Mouse (Mus musculus) CH12.LX (cell line): ENCODE measurements at regions not wholly inside any gene's neighbourhood (a gene's known extent, or its start where the extent isn't known, plus 50 kb on each side); places are given as distances from the start of the nearest gene placed in this dataset.

Experiments
- DNase-seq: peaks from one replicate; pipeline ENCODE4 v3.0.0-alpha.2; 2013; ENCODE audit errors: extremely low read depth
- H3K27ac ChIP-seq: 2 replicates; pipeline ENCODE4 v1.5.1; 2012; ENCODE audit warnings: low read depth, mild to moderate bottlenecking, control low read depth, moderate library complexity; ENCODE audit not compliant: insufficient read depth
- H3K27me3 ChIP-seq: replicated peaks from 2 replicates; pipeline ENCODE3; 2012; ENCODE audit warnings: inconsistent platforms
- H3K36me3 ChIP-seq, 2 experiments: replicated peaks in 1 of 2; 2 replicates each; pipeline versions ENCODE3 to v1.6.1; 2012; ENCODE audit warnings: inconsistent platforms in 1 of 2, low read length in 1 of 2, mild to moderate bottlenecking in 1 of 2, mixed read lengths in 1 of 2, moderate library complexity in 1 of 2; ENCODE audit not compliant: control insufficient read depth in 1 of 2, insufficient read depth in 1 of 2
- H3K4me1 ChIP-seq, 2 experiments: 2 replicates each; pipeline ENCODE4 v1.6.1; 2012; ENCODE audit warnings: inconsistent platforms in 1 of 2, moderate library complexity in 1 of 2; ENCODE audit not compliant: insufficient read depth in 2 of 2, control insufficient read depth in 1 of 2
- H3K4me2 ChIP-seq: 2 replicates; pipeline ENCODE4 v1.6.1; 2012; ENCODE audit warnings: low read depth, mild to moderate bottlenecking, control low read depth; ENCODE audit not compliant: poor library complexity, insufficient read depth, severe bottlenecking
- H3K4me3 ChIP-seq, 3 experiments: fragments of 150-350 bp in 1 of 3; sonication (generic) in 1 of 3; replicated peaks in 1 of 3; 2 replicates each; pipeline versions ENCODE3 to v1.5.1; 2011 to 2012; ENCODE audit warnings: low read depth in 2 of 3, low read length in 2 of 3, mild to moderate bottlenecking in 2 of 3, moderate library complexity in 2 of 3, control low read depth in 1 of 3, improper control_type of control experiment in 1 of 3, inconsistent platforms in 1 of 3, mixed read lengths in 1 of 3; ENCODE audit not compliant: poor library complexity in 1 of 3
- H3K79me2 ChIP-seq: replicated peaks from 2 replicates; pipeline ENCODE4 v1.6.1; 2012; ENCODE audit warnings: mild to moderate bottlenecking, moderate library complexity; ENCODE audit not compliant: control insufficient read depth, poor library complexity, insufficient read depth, severe bottlenecking; ENCODE audit errors: extremely low read depth
- H3K9ac ChIP-seq: 2 replicates; pipeline ENCODE4 v1.6.1; 2012; ENCODE audit warnings: low read depth, mild to moderate bottlenecking, control low read depth, moderate library complexity; ENCODE audit not compliant: insufficient read depth
- H3K9me3 ChIP-seq: replicated peaks from 2 replicates; pipeline ENCODE3; 2012; ENCODE audit warnings: low read length, inconsistent platforms, mixed read lengths
- CTCF ChIP-seq, 2 experiments: IDR thresholded peaks in 1 of 2; conservative IDR thresholded peaks in 1 of 2; 2 replicates each; pipeline ENCODE4 v1.5.1; 2011 to 2012; ENCODE audit warnings: low read depth in 2 of 2, low read length in 2 of 2, improper control_type of control experiment in 1 of 2, inconsistent platforms in 1 of 2, mild to moderate bottlenecking in 1 of 2, moderate library complexity in 1 of 2
- EP300 ChIP-seq: IDR thresholded peaks from 2 replicates; pipeline ENCODE4 v1.6.1; 2011; ENCODE audit warnings: low read length, improper control_type of control experiment
- RAD21 ChIP-seq: IDR thresholded peaks from 2 replicates; pipeline ENCODE4 v1.6.1; 2011; ENCODE audit warnings: low read depth, mild to moderate bottlenecking, low read length, improper control_type of control experiment, moderate library complexity
- SMC3 ChIP-seq: IDR thresholded peaks from 2 replicates; pipeline ENCODE4 v1.6.1; 2011; ENCODE audit warnings: low read depth, low read length, improper control_type of control experiment
- ZNF384 ChIP-seq: IDR thresholded peaks from 2 replicates; pipeline ENCODE4 v1.6.1; 2012; ENCODE audit warnings: low read depth, low read length, improper control_type of control experiment, inconsistent platforms
- dilution Hi-C: fragments of 300-500 bp; cut with MboI; formaldehyde crosslinking; loops from 2 replicates; pipeline ENCODE4 v1.14.3; 2020; ENCODE audit warnings: low sequenced_read_pairs; ENCODE audit not compliant: extremely low pct_unique_long_range_greater_than_20kb, extremely low pct_ligation_motif_present
- in situ Hi-C: fragments of 300-500 bp; cut with MboI; formaldehyde crosslinking; loops from 3 replicates; pipeline ENCODE4 v1.14.3; 2019; ENCODE audit warnings: low sequenced_read_pairs, low pct_ligation_motif_present, low pct_unique_long_range_greater_than_20kb, mixed read lengths

GRCm38 (mm10) chr4:21535973-21536372 is 149.8 kb downstream of the Prdm13 start:
- in situ Hi-C loops: loop anchor here (10.0 kb wide), 1 partner anchor 159 kb away; no protein-coding TSS in a partner anchor
- Histone ChIP-seq H3K27ac (no peak overlapping the region), H3K4me1 (peaks cover 0 to 16% of the 10 kb centered on the region in 2 experiments; a peak in 3 of 4 replicates), H3K9ac (no peak overlapping the region), H3K4me3 (no peak overlapping the region), H3K36me3 (no peaks in the 10 kb centered on the region), H3K4me2 (no peak overlapping the region), H3K79me2 (no peaks in the 10 kb centered on the region), H3K9me3 (no peaks in the 10 kb centered on the region), H3K27me3 (no peaks in the 10 kb centered on the region)
- DNase-seq: peak; percentile 38
- dilution Hi-C loops: no loop called here
- TF ChIP-seq EP300 (no peak), RAD21 (peak; percentile 68), CTCF (conservative IDR thresholded peaks at IDR 0.05 in 1 of 2, IDR thresholded peaks at IDR 0.05 in 1 of 2; ENCODE audit: low read depth in 2 of 2, low read length in 2 of 2) (peak in 1 of 2 experiments; percentile 72; a peak in 2 of 4 replicates), SMC3 (peak; percentile 59; the same call in 1 of the 2 replicates)

GRCm38 (mm10) chr4:21532186-21532585 is 153.6 kb downstream of the Prdm13 start:
- Histone ChIP-seq H3K27ac (no peak overlapping the region), H3K4me3 (no peak overlapping the region), H3K79me2 (no peaks in the 10 kb centered on the region), H3K36me3 (no peaks in the 10 kb centered on the region), H3K27me3 (no peaks in the 10 kb centered on the region), H3K4me1 (no peaks in the 10 kb centered on the region), H3K9ac (no peak overlapping the region)
- dilution Hi-C loops (no loop called here), in situ Hi-C loops (loop anchor here (10.0 kb wide), 1 partner anchor 163 kb away; no protein-coding TSS in a partner anchor)
- no peak for DNase-seq
- TF ChIP-seq ZNF384: no peak
- TF ChIP-seq, all 38 proteins: peak for 0
- H3K9me3 ChIP-seq: no peaks in the 10 kb centered on the region
- no peak overlapping the region for H3K4me2 ChIP-seq
